Mouse (Mus musculus) frontal cortex, postnatal 36 days (tissue): ENCODE measurements at regions not wholly inside any gene's neighbourhood (a gene's known extent, or its start where the extent isn't known, plus 50 kb on each side); places are given as distances from the start of the nearest gene placed in this dataset.

Source experiments
- DNase-seq, 2 experiments: peaks; one replicate each; pipeline ENCODE4 v3.0.0; 2022; ENCODE audit warnings: low spot score in 2 of 2

- DNase-seq, result no peak
These were observed 460.2 kb upstream of the Mki67 start for GRCm38 (mm10) chr7:136176373-136176772.

GRCm38 (mm10) chr7:136180996-136181395, 464.8 kb upstream of the Mki67 start:
- DNase-seq, result no peak

GRCm38 (mm10) chr7:136182101-136182500, 465.9 kb upstream of the Mki67 start:
- no peak for DNase-seq

- no peak for DNase-seq
These were observed 480.4 kb upstream of the Mki67 start for GRCm38 (mm10) chr7:136196424-136197160.

- DNase-seq, result no peak
These were observed 492.7 kb upstream of the Mki67 start for GRCm38 (mm10) chr7:136208879-136209278.

GRCm38 (mm10) chr7:136209299-136210171, 493.4 kb upstream of the Mki67 start:
- DNase-seq, result no peak

- DNase-seq, result no peak
These were observed 496.3 kb upstream of the Mki67 start for GRCm38 (mm10) chr7:136212492-136212891.

- no peak for DNase-seq
These were observed 497.1 kb upstream of the Mki67 start for GRCm38 (mm10) chr7:136213057-136213961.

- no peak for DNase-seq
These were observed 497.8 kb upstream of the Mki67 start for GRCm38 (mm10) chr7:136213962-136214308.

- no peak for DNase-seq
These were observed 498.3 kb upstream of the Mki67 start for GRCm38 (mm10) chr7:136214415-136214814.

- no peak for DNase-seq
These were observed 500.6 kb upstream of the Mki67 start for GRCm38 (mm10) chr7:136216734-136217133.

GRCm38 (mm10) chr7:136219564-136220244, 503.5 kb upstream of the Mki67 start:
- DNase-seq, result no peak

- DNase-seq, result peak in 1 of 2 experiments; percentile 6
These were observed 504.3 kb upstream of the Mki67 start for GRCm38 (mm10) chr7:136220245-136221167.

GRCm38 (mm10) chr7:136221620-136222019, 505.5 kb upstream of the Mki67 start:
- no peak for DNase-seq

- no peak for DNase-seq
These were observed 509.9 kb upstream of the Mki67 start for GRCm38 (mm10) chr7:136226031-136226430.

GRCm38 (mm10) chr7:136228331-136228730, 512.2 kb upstream of the Mki67 start:
- DNase-seq, result no peak

GRCm38 (mm10) chr7:136229592-136229991, 513.4 kb upstream of the Mki67 start:
- no peak for DNase-seq

- DNase-seq, result no peak
These were observed 516.0 kb upstream of the Mki67 start for GRCm38 (mm10) chr7:136232177-136232576.

GRCm38 (mm10) chr7:136235563-136235962, 519.4 kb upstream of the Mki67 start:
- no peak for DNase-seq

GRCm38 (mm10) chr7:136236391-136236790, 520.2 kb upstream of the Mki67 start:
- DNase-seq, result no peak
